Comparison of ENCODE assay signal across 7 mouse cellular contexts in the genomic region with DNA sequence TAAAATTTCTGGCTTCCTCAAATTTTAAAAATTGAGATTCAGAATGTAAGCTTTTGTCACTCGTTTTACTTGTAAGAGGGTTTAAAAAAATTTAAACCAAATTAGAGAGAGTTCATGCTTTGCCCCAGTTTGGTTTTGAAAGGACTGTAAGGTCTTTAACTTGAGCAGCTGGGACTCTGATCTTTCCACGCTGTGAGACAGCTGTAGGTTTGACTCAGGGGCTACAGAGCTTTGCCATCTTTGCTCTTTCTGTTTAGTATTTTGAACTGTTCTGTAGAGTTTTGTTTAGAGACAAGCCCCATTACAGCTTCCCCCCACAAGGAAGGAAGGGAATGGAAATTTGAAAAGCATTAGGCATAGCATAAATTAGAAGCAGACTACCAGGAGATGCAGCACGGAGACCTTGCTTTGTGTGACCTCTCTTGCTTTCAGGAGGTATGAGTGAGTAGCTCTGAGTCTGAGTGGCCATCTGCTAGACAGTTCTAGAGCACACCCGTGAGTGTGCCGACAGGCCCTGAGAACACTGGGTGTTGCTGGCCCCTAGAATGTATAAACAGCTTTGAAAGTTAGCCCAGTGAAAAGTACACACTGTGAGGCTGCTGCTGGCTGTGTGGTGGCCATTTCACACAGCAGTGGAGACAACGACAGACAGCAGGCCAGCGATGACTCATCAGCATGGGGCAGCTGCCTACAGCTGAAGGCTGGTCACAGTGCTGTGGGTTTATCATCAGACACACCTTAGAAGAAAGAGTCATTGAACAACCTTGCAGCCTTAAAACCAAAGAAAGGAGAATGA. TPM values are rescaled to one million over a fixed set of nuclear protein-coding genes. Genes with fewer than 3 reads are reported as not detected.
A peak's percentile ranks its signal among the peaks of the same experiment; 100 is the strongest.
DNase-seq lines count a peak whose midpoint lies in the region; TF ChIP-seq lines count a peak whose summit lies in the region.

No protein-coding gene starts in this region.

- WGBS in limb, embryonic 10.5 days = 57% methylated on average over 7 of the region's 7 CpGs

- intact Hi-C loops in left cerebral cortex, adult 2 months (cut with DNase I) = no loop called here
- intact Hi-C loops in left cerebral cortex, postnatal 10 days (cut with DNase I) = no loop called here

- no peak overlapping the region for H3K4me3 ChIP-seq in left cerebral cortex, adult 2 months
- H3K4me3 ChIP-seq in limb, embryonic 10.5 days = no peak overlapping the region

- H3K4me1 ChIP-seq in limb, embryonic 10.5 days = peaks cover 6% of the 10 kb centered on the region

- H3K27me3 ChIP-seq in limb, embryonic 10.5 days (ENCODE audit: low read depth, poor library complexity, severe bottlenecking) = no peaks in the 10 kb centered on the region

- peaks cover 25% of the 10 kb centered on the region for H3K36me3 ChIP-seq in limb, embryonic 10.5 days

- no peaks in the 10 kb centered on the region for H3K9me3 ChIP-seq in limb, embryonic 10.5 days (replicated peaks)

- peak in 1 of 2 experiments; percentile 55 for DNase-seq in left cerebral cortex, adult 2 months (ENCODE audit: extremely low spot score in 1 of 2, low spot score in 2 of 2)
- no peak for DNase-seq in left cerebral cortex, postnatal 10 days (ENCODE audit: extremely low spot score in 1 of 2, low spot score in 2 of 2)
- DNase-seq in adrenal gland, postnatal 14 days = peak; percentile 70
- peak; percentile 62 for DNase-seq in fibroblast of lung, adult 2 months (ENCODE audit: low read depth)
- no peak for DNase-seq in limb, embryonic 10.5 days (ENCODE audit: low spot score)
- DNase-seq in natural killer cell, adult 2 months (ENCODE audit: low spot score in 2 of 2) = peak; percentile 39 to 55
- no peak for DNase-seq in thymus, postnatal 4 days

- H3K27ac ChIP-seq in left cerebral cortex, adult 2 months = peak overlapping the region; percentile 58; the same call in 1 of the 2 replicates
- peak overlapping the region; percentile 34; the same call in 1 of the 2 replicates for H3K27ac ChIP-seq in limb, embryonic 10.5 days

- no peak for TF ChIP-seq CTCF in left cerebral cortex, adult 2 months (IDR thresholded peaks at IDR 0.05)

RNA-seq across cellular contexts. Expression of gene Rab3gap2, which starts 25.7 kb away (rescaled TPM):
- total RNA-seq in left cerebral cortex, adult 2 months (2021) = 10 to 100 TPM; 75.3 to 84.1 TPM
- 10 to 100 TPM; 61.3 to 63.3 TPM for total RNA-seq in left cerebral cortex, postnatal 10 days (2021)
- total RNA-seq in adrenal gland, postnatal 14 days (2021) = 38.6 and 42.1 TPM in 2 replicates
- polyA plus RNA-seq in limb, embryonic 10.5 days (2016; fragmentation: Nextera tagmentation; extraction: Ambion mirVana) = 17.7 and 20.6 TPM in 2 replicates

Comparison
In these comparisons a context has a peak if more than half of its experiments do, and no peak if none do; other contexts are left out.
1. DNase-seq: peak in adrenal gland, postnatal 14 days (single experiment), fibroblast of lung, adult 2 months (single experiment) and natural killer cell, adult 2 months (2 of 2); none in left cerebral cortex, postnatal 10 days (0 of 2), limb, embryonic 10.5 days (single experiment) and thymus, postnatal 4 days (single experiment).